Mouse (Mus musculus) lung, adult 2 months (tissue): ENCODE data around the gene Marveld3.

ENCODE experiments used
- CTCF ChIP-seq: fragments of 200-500 bp; IDR thresholded peaks from 2 replicates; pipeline ENCODE4 v1.5.1; 2011; ENCODE audit warnings: mild to moderate bottlenecking, low read length, control low read depth; ENCODE audit not compliant: insufficient read depth
- POLR2A ChIP-seq: fragments of 200-500 bp; IDR thresholded peaks from 2 replicates; pipeline ENCODE4 v1.6.1; 2011; ENCODE audit warnings: low read depth, mild to moderate bottlenecking, control low read depth, low read length, borderline replicate concordance; ENCODE audit errors: extremely low read depth

GRCm38 (mm10) chr8:109979339-109979738 lies 17.3 kb upstream of the Marveld3 start:
- no peak for TF ChIP-seq POLR2A
- no peak for TF ChIP-seq CTCF
